Mouse (Mus musculus): Measurements from ENCODE around the gene Trim29.

The Trim29 gene

GRCm38 (mm10) chr9:43310538-43310937 lies at the start of gene Trim29:
Trim29 (plus strand) TSS chr9:43310848.
- ChIA-PET POLR2A (interaction anchor here in 1 of 4 experiments (0.6 kb wide), 1 partner anchor 39 kb away, joined by 3 read pairs; no protein-coding TSS in a partner anchor), CTCF (interaction anchor here in 1 of 4 experiments (0.6 kb wide), 1 partner anchor 16 kb away, joined by 6 read pairs; no protein-coding TSS in a partner anchor)

GRCm38 (mm10) chr9:43261124-43261907 lies 49.3 kb upstream of the Trim29 start:
- CTCF ChIA-PET = interaction anchor here in 3 of 4 experiments (0.6 to 1.1 kb wide), 4 partner anchors 11 to 200 kb away, joined by 3 to 8 read pairs (median 3); partner anchors contain the start of gene Pou2f3 (in 1 of the 3)
- POLR2A ChIA-PET = interaction anchor here in 2 of 4 experiments (0.6 to 1.2 kb wide), 3 partner anchors 13 to 487 kb away, joined by 3 to 5 read pairs (median 4); no protein-coding TSS in a partner anchor

GRCm38 (mm10) chr9:43261941-43262340 lies 48.7 kb upstream of the Trim29 start:
- ChIA-PET POLR2A (interaction anchor here in 1 of 4 experiments (1.1 to 1.2 kb wide), 2 partner anchors 13 to 23 kb away, joined by 3 to 4 read pairs; no protein-coding TSS in a partner anchor), CTCF (interaction anchor here in 2 of 4 experiments (0.6 to 1.1 kb wide), 3 partner anchors 10 to 51 kb away, joined by 3 read pairs; partner anchors contain the start of gene Pou2f3 (in 1 of the 2))

GRCm38 (mm10) chr9:43262390-43262789 lies 48.3 kb upstream of the Trim29 start:
- CTCF ChIA-PET = interaction anchor here in 2 of 4 experiments (0.8 to 1.1 kb wide), 3 partner anchors 40 to 316 kb away, joined by 3 to 4 read pairs (median 3); no protein-coding TSS in a partner anchor

DNA sequence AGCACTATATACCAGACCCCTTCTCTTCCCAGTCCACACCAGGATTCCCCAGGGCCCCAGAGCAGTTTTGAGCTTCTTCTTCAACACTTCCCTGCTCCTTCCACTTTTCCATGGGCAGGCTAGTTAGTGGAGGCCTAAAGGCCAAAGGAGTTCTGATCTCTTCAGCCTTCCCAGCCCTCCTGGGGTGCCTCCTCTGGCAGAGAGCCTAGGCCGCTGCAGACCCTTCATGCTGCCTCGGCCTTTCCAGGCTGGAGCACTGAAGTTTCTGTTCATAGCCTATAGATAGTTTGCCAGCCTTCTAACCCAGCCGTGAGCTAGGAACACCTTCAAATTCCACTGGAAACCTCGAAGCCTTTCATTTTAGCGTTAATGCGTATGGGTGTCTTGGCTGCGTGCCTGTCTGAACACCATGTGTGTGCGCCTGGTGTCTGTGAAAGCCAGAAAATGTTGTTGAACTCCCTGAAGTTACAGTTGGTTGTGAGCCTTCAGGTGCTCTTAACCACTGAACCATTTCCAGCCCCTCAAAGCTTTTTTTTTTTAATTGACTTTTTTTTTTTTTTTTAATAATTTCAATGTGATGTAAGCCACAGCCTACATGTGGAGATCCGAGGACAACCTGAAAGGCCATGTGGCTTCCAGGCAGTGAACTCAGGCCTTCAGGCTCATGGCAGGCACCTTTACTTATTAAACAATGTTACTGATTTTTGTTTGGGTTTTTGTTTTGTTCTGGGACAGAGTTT lies 47.7 kb upstream of the Trim29 start:
- POLR2A ChIA-PET = interaction anchor here in 3 of 4 experiments (0.5 to 1.8 kb wide), 9 partner anchors 9 to 973 kb away, joined by 3 to 8 read pairs (median 4); no protein-coding TSS in a partner anchor
- CTCF ChIA-PET = interaction anchor here (0.5 to 3.6 kb wide), 4 partner anchors 24 to 316 kb away, joined by 3 to 18 read pairs (median 4); no protein-coding TSS in a partner anchor

More at GRCm38 (mm10) chr9:43262390-43262789, 48.3 kb upstream of the Trim29 start:
- POLR2A ChIA-PET = interaction anchor here in 1 of 4 experiments (1.8 kb wide), 1 partner anchor 19 kb away, joined by 7 read pairs; no protein-coding TSS in a partner anchor

DNA sequence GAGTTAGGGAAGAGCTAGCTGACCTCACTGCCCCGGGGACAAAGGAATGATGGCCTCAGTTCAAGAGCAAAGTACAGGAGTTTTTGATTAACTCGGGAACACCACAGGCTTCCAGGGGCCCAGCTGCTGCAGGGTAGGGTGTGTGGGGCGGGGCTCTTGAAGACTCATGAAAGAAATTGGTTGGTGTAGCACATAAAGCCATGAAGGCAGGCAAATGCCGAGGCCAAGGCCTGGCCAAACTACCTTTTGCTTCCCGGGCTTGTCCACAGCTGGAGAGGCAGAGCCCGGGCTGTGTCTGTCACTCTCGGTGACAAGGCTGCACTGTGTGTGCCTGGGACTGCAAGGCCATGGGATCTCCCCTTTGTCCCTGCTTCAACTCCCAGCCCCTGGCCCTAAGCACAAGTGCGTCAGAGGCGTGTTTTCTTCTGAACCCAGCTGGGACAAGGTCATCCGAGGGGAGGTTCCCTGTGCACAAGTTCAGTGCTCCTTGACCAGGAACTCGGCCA lies 46.6 kb upstream of the Trim29 start:
- POLR2A ChIA-PET = interaction anchor here in 3 of 4 experiments (0.7 to 2.0 kb wide), 16 partner anchors 8 to 159 kb away, joined by 3 to 7 read pairs (median 4); partner anchors contain the start of genes Pou2f3 (in 2 of the 3) and Arhgef12 (in 1 of the 3)
- CTCF ChIA-PET = interaction anchor here in 3 of 4 experiments (0.6 to 3.6 kb wide), 9 partner anchors 11 to 318 kb away, joined by 3 to 18 read pairs (median 4); no protein-coding TSS in a partner anchor

DNA sequence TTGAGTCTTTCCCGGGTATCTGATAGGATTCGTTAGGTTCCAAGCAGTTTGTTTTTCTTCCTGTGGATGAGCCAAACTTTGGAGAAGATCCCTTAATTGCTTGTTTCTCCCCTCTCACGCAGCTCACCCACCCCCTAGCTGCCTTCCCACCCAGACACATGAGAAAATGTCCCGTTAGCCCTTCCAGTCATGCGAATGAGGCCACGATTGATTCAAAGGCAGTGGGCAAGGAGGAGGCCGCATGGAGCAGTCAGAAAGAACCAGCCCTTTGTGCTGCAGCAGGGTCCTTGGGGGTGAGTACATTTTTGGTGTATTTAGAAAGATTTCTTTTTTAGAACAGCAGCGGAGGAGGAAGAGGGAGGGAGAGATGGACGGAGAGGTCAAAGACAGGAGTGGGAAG lies 45.5 kb upstream of the Trim29 start:
- ChIA-PET POLR2A (interaction anchor here (0.6 to 2.0 kb wide), 12 partner anchors 9 to 599 kb away, joined by 3 to 7 read pairs (median 4); partner anchors contain the start of genes Arhgef12 (in 1 of the 4) and Pou2f3 (in 1 of the 4)), CTCF (interaction anchor here (0.5 to 3.6 kb wide), 10 partner anchors 10 to 234 kb away, joined by 3 to 18 read pairs (median 3); no protein-coding TSS in a partner anchor)

DNA sequence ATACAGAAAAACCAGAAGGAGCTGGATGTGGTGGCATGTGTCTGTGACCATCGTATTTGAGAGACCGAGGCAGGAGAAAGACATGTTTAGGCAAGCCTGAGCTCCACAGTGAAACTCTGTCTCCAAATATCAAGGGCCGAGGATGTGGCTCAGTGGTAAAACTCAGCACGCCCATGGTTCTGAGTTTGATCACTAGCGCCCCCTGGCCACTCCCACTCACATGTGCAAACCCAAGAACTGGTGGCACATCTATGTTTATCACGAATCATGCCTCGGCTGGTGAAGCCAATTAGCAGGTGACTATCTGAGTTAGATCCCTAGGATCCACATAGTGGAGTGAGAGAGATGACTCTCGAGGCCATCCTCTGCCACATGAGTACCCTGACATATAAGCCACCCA lies 43.3 kb upstream of the Trim29 start:
- ChIA-PET CTCF (interaction anchor here (0.5 to 1.2 kb wide), 7 partner anchors 11 to 149 kb away, joined by 3 to 11 read pairs (median 3); partner anchors contain the start of gene Pou2f3 (in 1 of the 4)), POLR2A (interaction anchor here in 2 of 4 experiments (0.6 to 1.3 kb wide), 5 partner anchors 14 to 59 kb away, joined by 3 to 4 read pairs (median 3); no protein-coding TSS in a partner anchor)

DNA sequence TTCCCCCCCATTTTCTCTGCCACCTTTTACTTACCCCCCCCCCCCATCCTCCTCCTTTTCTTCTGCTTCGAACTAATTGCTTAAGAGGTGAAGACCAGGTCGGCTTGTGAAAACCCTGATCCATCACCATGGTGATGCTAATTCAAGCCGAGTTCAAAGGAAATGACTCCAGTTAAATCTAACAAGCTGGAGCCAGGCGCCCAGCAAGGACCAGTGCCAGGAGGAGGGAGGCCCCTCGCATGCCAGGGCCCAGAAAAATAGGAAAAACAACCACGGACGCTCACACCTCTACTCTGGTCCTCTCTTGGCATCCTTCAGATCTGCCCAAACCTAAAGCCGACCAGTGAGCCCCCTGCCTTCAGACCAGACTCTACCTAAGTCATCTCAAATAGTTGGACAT lies 41.5 kb upstream of the Trim29 start:
- ChIA-PET CTCF (interaction anchor here in 3 of 4 experiments (0.6 to 1.5 kb wide), 18 partner anchors 10 to 847 kb away, joined by 3 to 13 read pairs (median 4); partner anchors contain the start of gene Pou2f3 (in 1 of the 3)), POLR2A (interaction anchor here in 1 of 4 experiments (0.7 to 1.0 kb wide), 3 partner anchors 14 to 409 kb away, joined by 3 to 6 read pairs (median 4); no protein-coding TSS in a partner anchor)

DNA sequence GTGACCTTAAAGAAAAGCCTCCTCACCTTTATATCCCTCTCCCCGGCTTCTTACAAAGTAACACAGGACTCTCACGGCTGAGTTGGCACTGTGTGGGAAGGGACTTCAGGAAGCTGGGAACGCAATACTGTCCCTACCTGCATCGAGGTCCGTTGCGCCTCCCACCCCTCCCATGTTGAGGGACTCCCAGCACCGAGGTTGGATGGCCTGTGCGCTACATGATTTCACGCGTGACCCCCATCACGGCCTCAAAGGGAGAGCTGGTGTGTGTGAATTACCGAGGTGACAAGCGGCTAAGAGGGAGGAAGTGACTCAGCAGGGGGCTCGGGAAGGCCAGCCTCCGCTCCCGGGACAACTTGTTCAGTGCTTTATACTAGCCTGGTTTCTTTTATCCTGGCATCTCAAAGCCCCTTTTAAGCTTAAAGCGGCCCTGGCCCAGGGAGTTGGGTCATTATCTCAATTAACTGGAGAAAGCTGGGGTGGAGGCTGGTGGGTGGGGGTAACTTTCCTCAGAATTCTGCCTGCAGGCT lies 39.9 kb upstream of the Trim29 start:
- POLR2A ChIA-PET = interaction anchor here in 3 of 4 experiments (0.6 to 1.6 kb wide), 9 partner anchors 8 to 138 kb away, joined by 3 to 6 read pairs (median 3); no protein-coding TSS in a partner anchor
- CTCF ChIA-PET = interaction anchor here in 3 of 4 experiments (0.6 to 1.8 kb wide), 7 partner anchors 10 to 61 kb away, joined by 3 to 5 read pairs (median 4); partner anchors contain the start of gene Pou2f3 (in 2 of the 3)

DNA sequence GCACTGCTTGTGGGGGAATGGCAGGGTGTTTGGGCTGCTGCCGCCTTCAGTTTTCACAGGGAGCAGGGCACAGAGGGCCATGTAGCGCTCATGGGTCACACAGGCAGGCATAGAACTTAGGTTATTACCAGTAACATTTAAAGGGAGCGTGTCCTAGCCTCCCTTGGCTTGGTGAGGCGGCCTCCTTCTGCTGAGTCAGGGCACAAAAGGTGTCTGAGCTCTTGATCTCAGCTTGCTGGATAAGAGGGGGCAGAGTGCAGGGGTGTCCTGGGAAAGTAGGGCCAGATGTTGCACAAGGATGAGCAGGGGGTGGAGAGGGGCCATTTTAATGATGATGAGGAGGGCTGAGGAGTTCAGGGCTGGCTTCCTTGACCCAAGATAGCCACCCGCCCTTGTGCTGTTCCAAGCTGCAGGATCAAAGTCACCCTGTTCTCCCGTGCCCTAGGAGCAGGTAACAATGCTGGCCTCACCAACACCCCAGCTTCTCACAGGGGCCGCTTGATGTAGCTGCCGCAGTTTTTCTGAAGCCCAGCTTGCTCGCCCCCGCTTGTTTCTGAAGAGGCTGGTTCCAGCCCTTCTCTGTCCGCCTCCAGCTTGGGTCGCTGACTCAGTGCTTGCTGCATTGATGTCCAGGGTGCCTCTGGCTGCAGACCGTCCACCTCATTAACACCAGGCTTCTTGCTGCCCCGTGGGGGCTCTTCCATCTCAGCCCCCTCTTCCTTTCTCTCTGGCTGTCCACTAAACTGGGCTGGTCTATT lies 38.7 kb upstream of the Trim29 start:
- ChIA-PET POLR2A (interaction anchor here in 2 of 4 experiments (0.6 to 1.6 kb wide), 4 partner anchors 9 to 408 kb away, joined by 3 to 6 read pairs (median 3); no protein-coding TSS in a partner anchor), CTCF (interaction anchor here in 3 of 4 experiments (0.5 to 1.8 kb wide), 8 partner anchors 9 to 118 kb away, joined by 3 to 8 read pairs (median 4); no protein-coding TSS in a partner anchor)

GRCm38 (mm10) chr9:43273735-43274134 lies 36.9 kb upstream of the Trim29 start:
- CTCF ChIA-PET = interaction anchor here in 2 of 4 experiments (0.6 to 1.0 kb wide), 2 partner anchors 12 to 248 kb away, joined by 3 read pairs; no protein-coding TSS in a partner anchor

DNA sequence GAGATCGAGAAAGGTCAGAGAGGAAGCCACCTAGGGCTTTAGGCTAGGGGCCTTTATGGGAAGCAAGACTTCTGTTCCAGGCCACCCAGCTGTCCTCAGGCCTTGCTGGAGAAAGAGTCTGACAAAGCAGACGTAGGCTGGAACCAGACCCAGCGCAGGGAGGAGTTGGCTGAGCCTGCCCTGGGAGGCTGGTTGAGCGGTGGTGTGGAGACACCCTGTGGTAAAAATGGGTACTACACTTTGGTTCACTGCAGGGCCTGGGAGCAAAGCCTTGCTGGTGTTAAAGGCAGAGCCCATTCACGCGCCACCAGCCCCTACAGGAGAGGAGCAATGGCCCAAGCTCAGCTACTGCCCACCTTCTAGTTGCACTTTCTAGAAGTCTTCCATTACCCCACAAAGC lies 26.4 kb upstream of the Trim29 start:
- ChIA-PET CTCF (interaction anchor here (0.6 to 3.9 kb wide), 40 partner anchors 12 to 414 kb away, joined by 3 to 27 read pairs (median 3); partner anchors contain the start of genes Grik4 (in 1 of the 4), Pou2f3 (in 1 of the 4) and Tmem136 (in 1 of the 4)), POLR2A (interaction anchor here in 3 of 4 experiments (1.0 to 4.4 kb wide), 8 partner anchors 11 to 154 kb away, joined by 3 to 18 read pairs (median 3); partner anchors contain the start of gene Pou2f3 (in 1 of the 3))

More at GRCm38 (mm10) chr9:43273735-43274134, 36.9 kb upstream of the Trim29 start:
- POLR2A ChIA-PET = interaction anchor here in 2 of 4 experiments (0.8 to 0.9 kb wide), 3 partner anchors 10 to 11 kb away, joined by 3 read pairs; no protein-coding TSS in a partner anchor

DNA sequence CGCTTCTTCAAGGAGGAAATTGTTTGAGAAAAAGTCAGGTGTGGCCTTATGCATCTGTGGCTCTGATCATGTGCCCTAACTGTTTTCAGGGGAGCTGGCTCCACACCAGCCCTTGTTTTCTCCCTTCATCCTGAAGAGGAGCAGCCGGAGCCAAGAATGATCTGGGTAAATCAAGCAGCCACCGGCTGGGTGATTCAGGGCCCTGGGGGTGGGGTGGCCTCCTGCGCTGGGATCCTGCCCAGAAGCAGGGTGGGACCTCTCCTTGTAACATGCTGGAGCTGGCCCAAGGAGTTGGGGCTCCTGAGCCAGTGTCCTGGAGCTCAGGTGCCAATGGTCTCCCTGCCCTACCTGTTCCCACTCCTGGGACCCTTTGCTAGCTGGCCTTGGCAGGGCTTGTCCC lies 25.4 kb upstream of the Trim29 start:
- POLR2A ChIA-PET = interaction anchor here in 2 of 4 experiments (1.0 to 4.4 kb wide), 5 partner anchors 12 to 144 kb away, joined by 3 to 18 read pairs (median 3); partner anchors contain the start of gene Pou2f3 (in 1 of the 2)
- CTCF ChIA-PET = interaction anchor here in 3 of 4 experiments (0.6 to 3.9 kb wide), 16 partner anchors 12 to 552 kb away, joined by 3 to 27 read pairs (median 4); partner anchors contain the start of genes Pou2f3 (in 2 of the 3), Grik4 (in 1 of the 3) and Tmem136 (in 1 of the 3)

DNA sequence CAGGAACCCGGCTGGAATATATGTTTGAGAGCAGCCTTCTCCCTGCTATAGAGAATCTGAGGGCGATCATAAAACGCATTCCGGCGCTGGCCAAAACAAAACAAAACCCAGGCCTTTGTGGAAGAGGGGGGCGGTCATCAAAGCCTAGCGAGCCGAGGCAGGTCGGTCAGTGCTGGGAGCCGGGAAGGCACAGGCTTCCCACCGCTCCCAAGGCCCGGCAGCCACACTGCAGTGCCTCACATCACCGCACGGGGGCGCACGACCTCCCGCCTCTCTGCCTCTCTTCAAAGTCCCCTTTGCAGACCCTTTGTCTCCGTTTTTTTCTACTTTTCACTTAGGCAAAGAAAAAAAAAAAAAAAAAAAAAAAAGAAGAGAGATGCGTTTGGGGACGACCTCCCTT lies 23.8 kb upstream of the Trim29 start:
- ChIA-PET POLR2A (interaction anchor here in 1 of 4 experiments (0.5 to 0.8 kb wide), 4 partner anchors 9 to 667 kb away, joined by 3 to 5 read pairs (median 4); no protein-coding TSS in a partner anchor), CTCF (interaction anchor here (0.5 to 2.4 kb wide), 39 partner anchors 15 to 848 kb away, joined by 3 to 17 read pairs (median 4); partner anchors contain the start of gene Pou2f3 (in 1 of the 4))

Measured in embryonic stem cell, embryonic (primary cell).